Mouse (Mus musculus): ENCODE results near the gene Hsph1. TPM values are rescaled to one million over a fixed set of nuclear protein-coding genes. Genes with fewer than 3 reads are reported as not detected.

The Hsph1 gene
- polyA plus RNA-seq, 1 experiment from 2014 or later: 99.4 TPM

GRCm38 (mm10) chr5:149585231-149585630, 50.9 kb downstream of the Hsph1 start:
- H3K27me3 ChIP-seq (ENCODE audit: control insufficient read depth, insufficient read depth, low read length): no peaks in the 10 kb centered on the region
- DNase-seq (ENCODE audit: low spot score): no peak
- H3K36me3 ChIP-seq (replicated peaks; ENCODE audit: control insufficient read depth, insufficient read depth): no peaks in the 10 kb centered on the region
- no peaks in the 10 kb centered on the region for H3K9me3 ChIP-seq (ENCODE audit: control insufficient read depth, low read length)
- no peak for ATAC-seq (ENCODE audit: low FRiP score)
- no peaks in the 10 kb centered on the region for H3K4me1 ChIP-seq (replicated peaks; ENCODE audit: control insufficient read depth, insufficient read depth, low read length)
- H3K4me3 ChIP-seq (replicated peaks; ENCODE audit: low read length): no peak overlapping the region
- 89% methylated on average over 1 of the region's 1 CpGs for WGBS
- no peak overlapping the region for H3K27ac ChIP-seq
- H3K9ac ChIP-seq: no peak overlapping the region
- H3K4me2 ChIP-seq (replicated peaks): no peak overlapping the region

GRCm38 (mm10) chr5:149584154-149584655, 52.0 kb downstream of the Hsph1 start:
- DNase-seq (ENCODE audit: low spot score): no peak
- Histone ChIP-seq H3K27me3 (ENCODE audit: control insufficient read depth, insufficient read depth, low read length) (no peaks in the 10 kb centered on the region), H3K4me2 (replicated peaks) (no peak overlapping the region), H3K4me1 (replicated peaks; ENCODE audit: control insufficient read depth, insufficient read depth, low read length) (no peaks in the 10 kb centered on the region), H3K36me3 (replicated peaks; ENCODE audit: control insufficient read depth, insufficient read depth) (no peaks in the 10 kb centered on the region), H3K9me3 (ENCODE audit: control insufficient read depth, low read length) (no peaks in the 10 kb centered on the region), H3K9ac (no peak overlapping the region), H3K27ac (peak overlapping the region; percentile 49; the same call in 1 of the 2 replicates), H3K4me3 (replicated peaks; ENCODE audit: low read length) (no peak overlapping the region)
- 62% methylated on average over 8 of the region's 8 CpGs for WGBS
- ATAC-seq (ENCODE audit: low FRiP score): no peak

GRCm38 (mm10) chr5:149583507-149583906, 52.7 kb downstream of the Hsph1 start:
- no peak overlapping the region for H3K4me3 ChIP-seq (replicated peaks; ENCODE audit: low read length)
- H3K9me3 ChIP-seq (ENCODE audit: control insufficient read depth, low read length): no peaks in the 10 kb centered on the region
- H3K27ac ChIP-seq: no peak overlapping the region
- DNase-seq (ENCODE audit: low spot score) (no peak), ATAC-seq (ENCODE audit: low FRiP score) (no peak)
- no peaks in the 10 kb centered on the region for H3K4me1 ChIP-seq (replicated peaks; ENCODE audit: control insufficient read depth, insufficient read depth, low read length)
- H3K36me3 ChIP-seq (replicated peaks; ENCODE audit: control insufficient read depth, insufficient read depth): no peaks in the 10 kb centered on the region
- WGBS: 36% methylated on average over 7 of the region's 8 CpGs
- H3K9ac ChIP-seq: no peak overlapping the region
- no peak overlapping the region for H3K4me2 ChIP-seq (replicated peaks)
- H3K27me3 ChIP-seq (ENCODE audit: control insufficient read depth, insufficient read depth, low read length): no peaks in the 10 kb centered on the region

GRCm38 (mm10) chr5:149582642-149583262, 53.4 kb downstream of the Hsph1 start:
- Histone ChIP-seq H3K4me3 (replicated peaks; ENCODE audit: low read length) (no peak overlapping the region), H3K36me3 (replicated peaks; ENCODE audit: control insufficient read depth, insufficient read depth) (no peaks in the 10 kb centered on the region), H3K4me1 (replicated peaks; ENCODE audit: control insufficient read depth, insufficient read depth, low read length) (0 out of 2 replicates have a peak, but pooled peaks cover 2% of the 10 kb centered on the region), H3K27me3 (ENCODE audit: control insufficient read depth, insufficient read depth, low read length) (no peaks in the 10 kb centered on the region), H3K9ac (no peak overlapping the region), H3K9me3 (ENCODE audit: control insufficient read depth, low read length) (no peaks in the 10 kb centered on the region), H3K4me2 (replicated peaks) (no peak overlapping the region), H3K27ac (no peak overlapping the region)
- ATAC-seq (ENCODE audit: low FRiP score): no peak
- DNase-seq (ENCODE audit: low spot score): no peak
- WGBS: 65% methylated on average over 5 of the region's 5 CpGs

GRCm38 (mm10) chr5:149577449-149577848, 58.7 kb downstream of the Hsph1 start:
- Histone ChIP-seq H3K36me3 (replicated peaks; ENCODE audit: control insufficient read depth, insufficient read depth) (no peaks in the 10 kb centered on the region), H3K4me2 (replicated peaks) (no peak overlapping the region), H3K9me3 (ENCODE audit: control insufficient read depth, low read length) (no peaks in the 10 kb centered on the region), H3K27me3 (ENCODE audit: control insufficient read depth, insufficient read depth, low read length) (no peaks in the 10 kb centered on the region), H3K4me3 (replicated peaks; ENCODE audit: low read length) (no peak overlapping the region), H3K9ac (no peak overlapping the region), H3K27ac (no peak overlapping the region), H3K4me1 (replicated peaks; ENCODE audit: control insufficient read depth, insufficient read depth, low read length) (peaks cover 13% of the 10 kb centered on the region; the same call in 1 of the 2 replicates)
- ATAC-seq (ENCODE audit: low FRiP score) (no peak), DNase-seq (ENCODE audit: low spot score) (no peak)
- WGBS: 24% methylated on average over 10 of the region's 10 CpGs

GRCm38 (mm10) chr5:149576977-149577376, 59.2 kb downstream of the Hsph1 start:
- no peaks in the 10 kb centered on the region for H3K36me3 ChIP-seq (replicated peaks; ENCODE audit: control insufficient read depth, insufficient read depth)
- WGBS: 49% methylated on average over 10 of the region's 10 CpGs
- no peak overlapping the region for H3K4me3 ChIP-seq (replicated peaks; ENCODE audit: low read length)
- ATAC-seq (ENCODE audit: low FRiP score) (no peak), DNase-seq (ENCODE audit: low spot score) (no peak)
- no peaks in the 10 kb centered on the region for H3K27me3 ChIP-seq (ENCODE audit: control insufficient read depth, insufficient read depth, low read length)
- no peak overlapping the region for H3K27ac ChIP-seq
- no peak overlapping the region for H3K4me2 ChIP-seq (replicated peaks)
- H3K9ac ChIP-seq: no peak overlapping the region
- peaks cover 13% of the 10 kb centered on the region; the same call in 1 of the 2 replicates for H3K4me1 ChIP-seq (replicated peaks; ENCODE audit: control insufficient read depth, insufficient read depth, low read length)
- H3K9me3 ChIP-seq (ENCODE audit: control insufficient read depth, low read length): no peaks in the 10 kb centered on the region

- ATAC-seq (ENCODE audit: low FRiP score): no peak
- no peak overlapping the region for H3K4me2 ChIP-seq (replicated peaks)
- no peaks in the 10 kb centered on the region for H3K27me3 ChIP-seq (ENCODE audit: control insufficient read depth, insufficient read depth, low read length)
Measured at GRCm38 (mm10) chr5:149568993-149569392, 67.2 kb downstream of the Hsph1 start.

GRCm38 (mm10) chr5:149566957-149567356, 69.2 kb downstream of the Hsph1 start:
- 78% methylated on average over 5 of the region's 5 CpGs for WGBS
- Histone ChIP-seq H3K9ac (no peak overlapping the region), H3K27me3 (ENCODE audit: control insufficient read depth, insufficient read depth, low read length) (no peaks in the 10 kb centered on the region), H3K4me1 (replicated peaks; ENCODE audit: control insufficient read depth, insufficient read depth, low read length) (peaks cover 5% of the 10 kb centered on the region; the same call in 1 of the 2 replicates), H3K4me3 (replicated peaks; ENCODE audit: low read length) (no peak overlapping the region), H3K27ac (no peak overlapping the region), H3K9me3 (ENCODE audit: control insufficient read depth, low read length) (no peaks in the 10 kb centered on the region), H3K4me2 (replicated peaks) (no peak overlapping the region), H3K36me3 (replicated peaks; ENCODE audit: control insufficient read depth, insufficient read depth) (no peaks in the 10 kb centered on the region)
- DNase-seq (ENCODE audit: low spot score) (no peak), ATAC-seq (ENCODE audit: low FRiP score) (no peak)

More at GRCm38 (mm10) chr5:149568993-149569392, 67.2 kb downstream of the Hsph1 start:
- no peak overlapping the region for H3K27ac ChIP-seq
- H3K4me1 ChIP-seq (replicated peaks; ENCODE audit: control insufficient read depth, insufficient read depth, low read length): 0 out of 2 replicates have a peak, but pooled peaks cover 5% of the 10 kb centered on the region
- no peak for DNase-seq (ENCODE audit: low spot score)
- H3K9me3 ChIP-seq (ENCODE audit: control insufficient read depth, low read length): no peaks in the 10 kb centered on the region
- H3K36me3 ChIP-seq (replicated peaks; ENCODE audit: control insufficient read depth, insufficient read depth): no peaks in the 10 kb centered on the region
- WGBS: 82% methylated on average over 13 of the region's 13 CpGs
- H3K4me3 ChIP-seq (replicated peaks; ENCODE audit: low read length): no peak overlapping the region
- no peak overlapping the region for H3K9ac ChIP-seq

- H3K27ac ChIP-seq: no peak overlapping the region
- H3K9me3 ChIP-seq (ENCODE audit: control insufficient read depth, low read length): no peaks in the 10 kb centered on the region
- H3K9ac ChIP-seq: no peak overlapping the region
- ATAC-seq (ENCODE audit: low FRiP score) (no peak), DNase-seq (ENCODE audit: low spot score) (no peak)
- WGBS: 30% methylated on average over 11 of the region's 11 CpGs
- peaks cover 13% of the 10 kb centered on the region for H3K4me1 ChIP-seq (replicated peaks; ENCODE audit: control insufficient read depth, insufficient read depth, low read length)
- H3K4me3 ChIP-seq (replicated peaks; ENCODE audit: low read length): no peak overlapping the region
- H3K36me3 ChIP-seq (replicated peaks; ENCODE audit: control insufficient read depth, insufficient read depth): no peaks in the 10 kb centered on the region
- H3K4me2 ChIP-seq (replicated peaks): no peak overlapping the region
- no peaks in the 10 kb centered on the region for H3K27me3 ChIP-seq (ENCODE audit: control insufficient read depth, insufficient read depth, low read length)
Measured at GRCm38 (mm10) chr5:149566026-149566425, 70.2 kb downstream of the Hsph1 start.
